ENCODE assay signal across 8 mouse cellular contexts in genomic region chr3:87157767-87158291, GRCm38 (mm10). TPM values are rescaled to one million over a fixed set of nuclear protein-coding genes. Genes with fewer than 3 reads are reported as not detected.
DNase-seq lines count a peak whose midpoint lies in the region; ATAC-seq and TF ChIP-seq lines count a peak whose summit lies in the region.

No protein-coding gene starts in this region.

- in situ Hi-C loops in ES-E14 (cut with MboI; ENCODE audit: low sequenced_read_pairs in 2 of 2, unreplicated experiment in 2 of 2), result no loop called here

- H3K9ac ChIP-seq in ES-E14 (ENCODE audit: insufficient read depth, low read depth, low read length, poor library complexity, severe bottlenecking), result peak overlapping the region; percentile 15; the same call in 1 of the 2 replicates
- H3K9ac ChIP-seq in heart, embryonic 12.5 days, result peak overlapping the region; percentile 35

- H3K27ac ChIP-seq in ES-E14 (ENCODE audit: insufficient read depth, low read depth, low read length, poor library complexity, severe bottlenecking), result peak overlapping the region; percentile 51; the same call in 1 of the 2 replicates
- H3K27ac ChIP-seq in heart, embryonic 12.5 days (ENCODE audit: poor library complexity, severe bottlenecking), result peak overlapping the region; percentile 93

- H3K36me3 ChIP-seq in ES-E14 (ENCODE audit: control insufficient read depth, insufficient read depth, low read length, poor library complexity, severe bottlenecking), result no peaks in the 10 kb centered on the region; the same call in 1 of the 2 replicates
- H3K36me3 ChIP-seq in heart, embryonic 12.5 days, result peaks cover 14% of the 10 kb centered on the region; the same call in 1 of the 2 replicates
- H3K36me3 ChIP-seq in myocyte (ENCODE audit: control insufficient read depth, insufficient read depth), result peaks cover 7% of the 10 kb centered on the region

- no peak overlapping the region for H3ac ChIP-seq in myocyte (ENCODE audit: control insufficient read depth, insufficient read length)

- H3K4me1 ChIP-seq in ES-E14 (ENCODE audit: control insufficient read depth in 2 of 2, insufficient read depth in 2 of 2, low read length in 2 of 2, poor library complexity in 1 of 2), result peaks cover 11 to 33% of the 10 kb centered on the region in 2 experiments; a peak in 3 of 4 replicates
- peaks cover 87% of the 10 kb centered on the region for H3K4me1 ChIP-seq in heart, embryonic 12.5 days (replicated peaks)

- no peaks in the 10 kb centered on the region for H3K9me3 ChIP-seq in ES-E14 (ENCODE audit: control insufficient read depth, insufficient read depth, low read depth, low read length)
- H3K9me3 ChIP-seq in heart, embryonic 12.5 days (replicated peaks), result no peaks in the 10 kb centered on the region

- peak; percentile 8 for TF ChIP-seq POLR2A in myocyte (IDR thresholded peaks at IDR 0.05; ENCODE audit: insufficient read length, low read depth)

- peak; percentile 40; the same call in 1 of the 2 replicates for ATAC-seq in heart, embryonic 12.5 days (ENCODE audit: insufficient number of reproducible peaks, low FRiP score)
- no peak for ATAC-seq in megakaryocyte-erythroid progenitor cell, adult 5-6 weeks (replicated peaks; ENCODE audit: low FRiP score, low TSS enrichment, poor library complexity, severe bottlenecking)

- H3K27me3 ChIP-seq in heart, embryonic 12.5 days (replicated peaks), result no peaks in the 10 kb centered on the region
- H3K27me3 ChIP-seq in myocyte (ENCODE audit: control insufficient read depth, insufficient read depth, insufficient read length), result no peaks in the 10 kb centered on the region

- H3K4me2 ChIP-seq in heart, embryonic 12.5 days, result peak overlapping the region; percentile 50
- H3K4me2 ChIP-seq in myocyte (ENCODE audit: low read depth), result peak overlapping the region; percentile 83

- H3K79me2 ChIP-seq in myocyte (ENCODE audit: control insufficient read depth, insufficient read depth), result peaks cover 87% of the 10 kb centered on the region

- DNase-seq in ES-E14 (ENCODE audit: low read depth, low spot score), result no peak
- DNase-seq in embryo, embryonic 10.5 days (ENCODE audit: low spot score), result peak; percentile 83
- peak; percentile 64 to 75 for DNase-seq in kidney, postnatal 4 days
- DNase-seq in right cerebral cortex, postnatal 10 days (ENCODE audit: low spot score in 2 of 2), result no peak
- no peak for DNase-seq in spleen, postnatal 10 days (ENCODE audit: low spot score in 2 of 2)

- 13% methylated on average over 12 of the region's 12 CpGs for WGBS in heart, embryonic 12.5 days

- H3K4me3 ChIP-seq in ES-E14 (ENCODE audit: insufficient read depth in 1 of 2, low read depth in 1 of 2, low read length in 2 of 2, poor library complexity in 1 of 2, severe bottlenecking in 1 of 2) (no peak overlapping the region), myocyte (no peak overlapping the region)
- no peak overlapping the region for H3K4me3 ChIP-seq in heart, embryonic 12.5 days

TF ChIP-seq in ES-E14, 5 proteins besides CTCF, POLR2A, EP300 and RAD21:
- TF ChIP-seq MAFK (IDR thresholded peaks at IDR 0.05; ENCODE audit: insufficient read depth, low read depth, low read length) (no peak), ZC3H11A (IDR thresholded peaks at IDR 0.05; ENCODE audit: borderline replicate concordance, low read depth, low read length) (no peak), CHD2 (IDR thresholded peaks at IDR 0.05; ENCODE audit: low read depth, low read length) (no peak), HCFC1 (IDR thresholded peaks at IDR 0.05; ENCODE audit: borderline replicate concordance, insufficient read depth, low read length) (no peak), ZNF384 (IDR thresholded peaks at IDR 0.05; ENCODE audit: low read depth, low read length) (no peak)

TF ChIP-seq in myocyte, 11 proteins besides CTCF, POLR2A, EP300 and RAD21:
- TF ChIP-seq MYOD1 (IDR thresholded peaks at IDR 0.05; ENCODE audit: control insufficient read depth in 1 of 3, insufficient read length in 2 of 3, low read depth in 2 of 3) (no peak), MAX (IDR thresholded peaks at IDR 0.05; ENCODE audit: low read depth) (no peak), TCF3 (IDR thresholded peaks at IDR 0.05; ENCODE audit: insufficient read length, low read depth) (no peak), CEBPB (IDR thresholded peaks at IDR 0.05; ENCODE audit: insufficient read depth, poor library complexity, severe bottlenecking) (no peak), USF1 (IDR thresholded peaks at IDR 0.05; ENCODE audit: low read depth) (no peak), TCF12 (IDR thresholded peaks at IDR 0.05; ENCODE audit: insufficient read depth, poor library complexity, severe bottlenecking) (no peak)

RNA-seq across cellular contexts. Expression of gene Kirrel, which starts 16.7 kb away (rescaled TPM):
- total RNA-seq in ES-E14 (2012; rRNA removed), result 35.5 and 37.8 TPM in 2 replicates
- polyA plus RNA-seq in heart, embryonic 12.5 days (2016; fragmentation: Nextera tagmentation; extraction: Ambion mirVana), result 19.6 and 20.1 TPM in 2 replicates
- 20.7 TPM for polyA plus RNA-seq in myocyte (2012; fragmentation: generic; extraction: Trizol)
- total RNA-seq in megakaryocyte-erythroid progenitor cell, adult 5-6 weeks (2014; fragmentation: Nextera tagmentation), result not detected in 2 replicates
- total RNA-seq in megakaryocyte-erythroid progenitor cell, adult 5-6 weeks (2017), result not detected in 2 replicates

Comparison
In these comparisons a context has a peak if more than half of its experiments do, and no peak if none do; other contexts are left out.
1. DNase-seq: peak in embryo, embryonic 10.5 days (single experiment) and kidney, postnatal 4 days (2 of 2); none in ES-E14 (single experiment), right cerebral cortex, postnatal 10 days (0 of 2) and spleen, postnatal 10 days (0 of 2).
2. RNA of gene Kirrel, which starts 16.7 kb away (total RNA-seq): 35.5 to 37.8 TPM in ES-E14; not detected in megakaryocyte-erythroid progenitor cell, adult 5-6 weeks; every median in the first group is over 10 times any median in the second.